Mouse (Mus musculus): ENCODE results near the gene Pdhb. TPM values are rescaled to one million over a fixed set of nuclear protein-coding genes. Genes with fewer than 3 reads are reported as not detected.
A peak's percentile ranks its signal among the peaks of the same experiment; 100 is the strongest.
"Not testable (repeated sequence)": the region's sequence is repeated elsewhere in the genome, so short reads cannot be mapped to it uniquely, and the experiment has no call there.

Gene Pdhb
- total RNA-seq, 2 experiments from 2014 or later = 178 to 185 TPM

- intact Hi-C loops (cut with DNase I) = no loop called here
- no peak for DNase-seq (ENCODE audit: low spot score in 2 of 2)
Observed at GRCm38 (mm10) chr14:8145594-8146558, 26.9 kb downstream of the Pdhb start.

- no peak for DNase-seq (ENCODE audit: low spot score in 2 of 2)
- intact Hi-C loops (cut with DNase I) = no loop called here
Observed at GRCm38 (mm10) chr14:8141131-8141530, 31.7 kb downstream of the Pdhb start.

GRCm38 (mm10) chr14:8139724-8140710 is 32.8 kb downstream of the Pdhb start:
- intact Hi-C loops (cut with DNase I) = no loop called here
- peak in 1 of 2 experiments; percentile 39 for DNase-seq (ENCODE audit: low spot score in 2 of 2)

- intact Hi-C loops (cut with DNase I) = loop anchor here (1.0 kb wide), 1 partner anchor 17 kb away; no protein-coding TSS in a partner anchor
Observed at GRCm38 (mm10) chr14:8135130-8135529, 37.7 kb downstream of the Pdhb start.

GRCm38 (mm10) chr14:8134234-8134633 is 38.6 kb downstream of the Pdhb start:
- intact Hi-C loops (cut with DNase I) = no loop called here

More at GRCm38 (mm10) chr14:8135130-8135529, 37.7 kb downstream of the Pdhb start:
- DNase-seq (ENCODE audit: low spot score in 2 of 2) = peak; percentile 49 to 91

GRCm38 (mm10) chr14:8132789-8133188 is 40.0 kb downstream of the Pdhb start:
- intact Hi-C loops (cut with DNase I) = no loop called here
- peak in 1 of 2 experiments; percentile 31 for DNase-seq (ENCODE audit: low spot score in 2 of 2)

More at GRCm38 (mm10) chr14:8134234-8134633, 38.6 kb downstream of the Pdhb start:
- DNase-seq (ENCODE audit: low spot score in 2 of 2) = no peak

GRCm38 (mm10) chr14:8127971-8128370 is 44.9 kb downstream of the Pdhb start:
- no peak for DNase-seq (ENCODE audit: low spot score in 2 of 2)

GRCm38 (mm10) chr14:8124046-8124881 is 48.6 kb downstream of the Pdhb start:
- no peak for DNase-seq (ENCODE audit: low spot score in 2 of 2)
- intact Hi-C loops (cut with DNase I) = no loop called here

More at GRCm38 (mm10) chr14:8127971-8128370, 44.9 kb downstream of the Pdhb start:
- intact Hi-C loops (cut with DNase I) = no loop called here

- DNase-seq (ENCODE audit: low spot score in 2 of 2); intact Hi-C loops (cut with DNase I): not testable (repeated sequence)
Observed at GRCm38 (mm10) chr14:8123611-8124010, 49.2 kb downstream of the Pdhb start.

- intact Hi-C loops (cut with DNase I) = no loop called here
- no peak for DNase-seq (ENCODE audit: low spot score in 2 of 2)
Observed at GRCm38 (mm10) chr14:8123141-8123540, 49.7 kb downstream of the Pdhb start.

- no peak for DNase-seq (ENCODE audit: low spot score in 2 of 2)
- intact Hi-C loops (cut with DNase I) = no loop called here
Observed at GRCm38 (mm10) chr14:8119904-8120303, 52.9 kb downstream of the Pdhb start.

GRCm38 (mm10) chr14:8119454-8119853 is 53.4 kb downstream of the Pdhb start:
- DNase-seq (ENCODE audit: low spot score in 2 of 2) = no peak
- intact Hi-C loops (cut with DNase I) = no loop called here

- peak in 1 of 2 experiments; percentile 32 for DNase-seq (ENCODE audit: low spot score in 2 of 2)
- intact Hi-C loops (cut with DNase I) = no loop called here
Observed at GRCm38 (mm10) chr14:8117371-8117770, 55.5 kb downstream of the Pdhb start.

Other genes starting within 250 kb of the Pdhb start
- gene Gm45521, start 215.7 kb downstream of the Pdhb start, total RNA-seq (2021) = not detected
- gene Dnase1l3, start 178.5 kb downstream of the Pdhb start, total RNA-seq (2021) = not detected
- 10 to 100 TPM; 71.1 to 80.6 TPM for gene Abhd6, start 170.1 kb downstream of the Pdhb start, total RNA-seq (2021)
- 10 to 100 TPM; 33.3 to 33.8 TPM for gene Rpp14, start 92.7 kb downstream of the Pdhb start, total RNA-seq (2021)
- gene Pxk, start 74.8 kb downstream of the Pdhb start, total RNA-seq (2021) = 10 to 100 TPM; 30.2 to 33.4 TPM
- gene Kctd6, start 41.1 kb upstream of the Pdhb start, total RNA-seq (2021) = 10 to 100 TPM; 40.5 to 43.5 TPM
- gene Acox2, start 86.3 kb upstream of the Pdhb start, total RNA-seq (2021) = not detected
- 100 to 1,000 TPM; 286 to 343 TPM for gene Fam107a, start 145.0 kb upstream of the Pdhb start, total RNA-seq (2021)
- gene Oit1, start 205.7 kb upstream of the Pdhb start, total RNA-seq (2021) = not detected